22 mouse cellular contexts compared by ENCODE assay signal in the genomic region with DNA sequence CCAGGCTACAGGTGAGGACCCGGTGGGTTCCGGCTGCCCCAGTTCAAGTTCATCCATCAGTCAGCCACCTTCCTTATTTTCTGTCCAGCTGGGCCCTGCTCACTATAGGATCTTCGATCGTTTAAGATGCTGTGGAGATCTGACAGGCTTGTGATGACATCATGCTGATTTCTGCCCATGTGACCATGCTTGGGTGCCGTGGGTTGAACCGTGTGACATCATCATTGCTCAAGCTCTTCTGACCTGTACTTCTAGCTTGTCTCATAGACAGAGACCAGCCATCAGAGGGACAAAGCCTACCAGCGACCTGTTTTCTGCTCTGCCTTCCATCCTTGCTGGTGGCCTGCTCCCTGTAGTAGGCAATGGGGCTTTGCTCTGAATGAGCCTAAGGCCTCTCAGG.
A peak's percentile ranks its signal among the peaks of the same experiment; 100 is the strongest.
DNase-seq lines count a peak whose midpoint lies in the region; ATAC-seq and TF ChIP-seq lines count a peak whose summit lies in the region.
"Had no signal": no experiment of that assay in that cellular context is flagged by ENCODE, and none has a peak within 500 bp of the region (broad histone marks: within the 10 kb centered on the region; RNA-seq: fewer than 3 reads in every experiment).

No protein-coding gene starts in this region.

- no peak overlapping the region for H3K4me3 ChIP-seq in forebrain, embryonic 12.5 days (replicated peaks)
- H3K4me3 ChIP-seq in forebrain, embryonic 15.5 days, result no peak overlapping the region
- H3K4me3 ChIP-seq in heart, embryonic 14.5 days (ENCODE audit: control insufficient read depth in 1 of 2, insufficient read depth in 1 of 2, low read depth in 1 of 2, low read length in 2 of 2), result no peak overlapping the region
- no peak overlapping the region for H3K4me3 ChIP-seq in liver, postnatal 0 days (ENCODE audit: low read depth, low read length)
- no peak overlapping the region for H3K4me3 ChIP-seq in liver, embryonic 12.5 days
- H3K4me3 ChIP-seq in kidney, embryonic 16.5 days (ENCODE audit: low read length), result no peak overlapping the region
- H3K4me3 ChIP-seq: embryonic facial prominence, embryonic 15.5 days; midbrain, embryonic 13.5 days; neural tube, embryonic 15.5 days had no signal

- no peak for TF ChIP-seq CTCF in liver, postnatal 0 days (IDR thresholded peaks at IDR 0.05; ENCODE audit: low read depth)

- H3K4me2 ChIP-seq in forebrain, embryonic 12.5 days, result no peak overlapping the region
- H3K4me2 ChIP-seq in forebrain, embryonic 15.5 days (replicated peaks), result no peak overlapping the region
- peak overlapping the region; percentile 49 for H3K4me2 ChIP-seq in heart, embryonic 14.5 days (ENCODE audit: low read length)
- H3K4me2 ChIP-seq in liver, postnatal 0 days (ENCODE audit: low read depth, low read length), result no peak overlapping the region
- no peak overlapping the region for H3K4me2 ChIP-seq in liver, embryonic 12.5 days
- H3K4me2 ChIP-seq in kidney, embryonic 16.5 days (replicated peaks; ENCODE audit: low read depth, low read length), result no peak overlapping the region
- H3K4me2 ChIP-seq: embryonic facial prominence, embryonic 15.5 days; midbrain, embryonic 13.5 days; neural tube, embryonic 15.5 days had no signal

- no peak overlapping the region for H3K27ac ChIP-seq in forebrain, embryonic 12.5 days
- H3K27ac ChIP-seq in forebrain, embryonic 15.5 days (replicated peaks), result no peak overlapping the region
- H3K27ac ChIP-seq in heart, embryonic 14.5 days (replicated peaks in 1 of 2; ENCODE audit: control insufficient read depth in 1 of 2, insufficient read depth in 1 of 2, low read depth in 2 of 2, low read length in 2 of 2), result peak overlapping the region; percentile 29 to 69; a peak in 3 of 4 replicates
- H3K27ac ChIP-seq in liver, postnatal 0 days (ENCODE audit: low read depth), result no peak overlapping the region
- H3K27ac ChIP-seq in liver, embryonic 12.5 days, result no peak overlapping the region
- H3K27ac ChIP-seq in kidney, embryonic 16.5 days (ENCODE audit: low read length), result no peak overlapping the region
- H3K27ac ChIP-seq: embryonic facial prominence, embryonic 15.5 days; neural tube, embryonic 15.5 days had no signal

- H3K9ac ChIP-seq in forebrain, embryonic 12.5 days, result no peak overlapping the region
- H3K9ac ChIP-seq in forebrain, embryonic 15.5 days (replicated peaks), result no peak overlapping the region
- peak overlapping the region; percentile 18; the same call in 1 of the 2 replicates for H3K9ac ChIP-seq in heart, embryonic 14.5 days (ENCODE audit: low read length)
- H3K9ac ChIP-seq in liver, postnatal 0 days (replicated peaks), result no peak overlapping the region
- H3K9ac ChIP-seq in liver, embryonic 12.5 days, result no peak overlapping the region
- H3K9ac ChIP-seq in kidney, embryonic 16.5 days (replicated peaks; ENCODE audit: low read length), result no peak overlapping the region
- H3K9ac ChIP-seq: embryonic facial prominence, embryonic 15.5 days; midbrain, embryonic 13.5 days; neural tube, embryonic 15.5 days had no signal

- no peak for TF ChIP-seq EP300 in liver, postnatal 0 days (IDR thresholded peaks at IDR 0.05; ENCODE audit: low read depth)

- 87% methylated on average over 7 of the region's 7 CpGs for WGBS in forebrain, embryonic 12.5 days
- WGBS in forebrain, embryonic 15.5 days, result 82% methylated on average over 7 of the region's 7 CpGs
- WGBS in heart, embryonic 14.5 days, result 62% methylated on average over 7 of the region's 7 CpGs
- 66% methylated on average over 7 of the region's 7 CpGs for WGBS in liver, postnatal 0 days (ENCODE audit: insufficient replicate concordance)
- WGBS in liver, embryonic 12.5 days (ENCODE audit: insufficient replicate concordance), result 63% methylated on average over 7 of the region's 7 CpGs
- WGBS in kidney, embryonic 16.5 days, result 89% methylated on average over 7 of the region's 7 CpGs

- H3K9me3 ChIP-seq in forebrain, embryonic 12.5 days, result no peaks in the 10 kb centered on the region
- no peaks in the 10 kb centered on the region for H3K9me3 ChIP-seq in forebrain, embryonic 15.5 days
- H3K9me3 ChIP-seq in heart, embryonic 14.5 days (ENCODE audit: control insufficient read depth, low read length), result no peaks in the 10 kb centered on the region
- H3K9me3 ChIP-seq in liver, postnatal 0 days (ENCODE audit: low read length), result no peaks in the 10 kb centered on the region
- H3K9me3 ChIP-seq in liver, embryonic 12.5 days (replicated peaks), result no peaks in the 10 kb centered on the region
- no peaks in the 10 kb centered on the region for H3K9me3 ChIP-seq in kidney, embryonic 16.5 days (ENCODE audit: low read length)
- H3K9me3 ChIP-seq: embryonic facial prominence, embryonic 15.5 days; midbrain, embryonic 13.5 days; neural tube, embryonic 15.5 days had no signal

- DNase-seq in heart, postnatal 25 days (ENCODE audit: low spot score), result no peak
- DNase-seq in liver, postnatal 0 days, result no peak
- no peak for DNase-seq in embryo, embryonic 10.5 days (ENCODE audit: low spot score)
- DNase-seq: cerebellum, adult 8-10 months; kidney, adult 18-20 months; kidney, postnatal 14 days; liver; lung, adult 18-20 months; lung, postnatal 14 days; right cerebral cortex, postnatal 14 days; spleen, adult 18-20 months; thymus, adult 18-20 months; thymus, postnatal 4 days had no signal

- ATAC-seq in forebrain, embryonic 12.5 days (ENCODE audit: low FRiP score), result peak; percentile 12; the same call in 1 of the 2 replicates
- ATAC-seq in forebrain, embryonic 15.5 days (replicated peaks), result no peak
- no peak for ATAC-seq in heart, embryonic 14.5 days (ENCODE audit: insufficient number of reproducible peaks, insufficient read depth, low FRiP score, low read depth)
- peak; percentile 48; the same call in 1 of the 2 replicates for ATAC-seq in liver, postnatal 0 days
- no peak for ATAC-seq in liver, embryonic 12.5 days
- ATAC-seq in kidney, embryonic 16.5 days (ENCODE audit: low FRiP score, low TSS enrichment), result no peak
- ATAC-seq: hindbrain, embryonic 16.5 days; midbrain, embryonic 13.5 days had no signal

- peaks cover 52% of the 10 kb centered on the region for H3K4me1 ChIP-seq in forebrain, embryonic 12.5 days
- peaks cover 46% of the 10 kb centered on the region for H3K4me1 ChIP-seq in forebrain, embryonic 15.5 days
- peaks cover 49 to 56% of the 10 kb centered on the region in 2 experiments for H3K4me1 ChIP-seq in heart, embryonic 14.5 days (ENCODE audit: control insufficient read depth in 2 of 2, insufficient read depth in 2 of 2, low read length in 2 of 2)
- no peaks in the 10 kb centered on the region for H3K4me1 ChIP-seq in liver, postnatal 0 days (ENCODE audit: insufficient read depth)
- no peaks in the 10 kb centered on the region for H3K4me1 ChIP-seq in liver, embryonic 12.5 days
- no peaks in the 10 kb centered on the region for H3K4me1 ChIP-seq in kidney, embryonic 16.5 days (ENCODE audit: insufficient read depth, low read length)

- H3K27me3 ChIP-seq in forebrain, embryonic 12.5 days, result no peaks in the 10 kb centered on the region
- H3K27me3 ChIP-seq in forebrain, embryonic 15.5 days, result no peaks in the 10 kb centered on the region
- no peaks in the 10 kb centered on the region for H3K27me3 ChIP-seq in heart, embryonic 14.5 days (ENCODE audit: control insufficient read depth, insufficient read depth, low read length)
- no peaks in the 10 kb centered on the region for H3K27me3 ChIP-seq in liver, postnatal 0 days (ENCODE audit: insufficient read depth, low read length)
- no peaks in the 10 kb centered on the region for H3K27me3 ChIP-seq in liver, embryonic 12.5 days (replicated peaks)
- no peaks in the 10 kb centered on the region for H3K27me3 ChIP-seq in kidney, embryonic 16.5 days (ENCODE audit: insufficient read depth, low read length)
- H3K27me3 ChIP-seq: embryonic facial prominence, embryonic 15.5 days; midbrain, embryonic 13.5 days; neural tube, embryonic 15.5 days had no signal

- H3K36me3 ChIP-seq in forebrain, embryonic 12.5 days (replicated peaks), result peaks cover 10% of the 10 kb centered on the region
- 0 out of 2 replicates have a peak, but pooled peaks cover 5% of the 10 kb centered on the region for H3K36me3 ChIP-seq in forebrain, embryonic 15.5 days
- H3K36me3 ChIP-seq in heart, embryonic 14.5 days (ENCODE audit: control insufficient read depth, insufficient read depth, low read length), result peaks cover 8% of the 10 kb centered on the region; the same call in 1 of the 2 replicates
- no peaks in the 10 kb centered on the region for H3K36me3 ChIP-seq in liver, postnatal 0 days (replicated peaks; ENCODE audit: insufficient read depth, low read length)
- H3K36me3 ChIP-seq in liver, embryonic 12.5 days, result no peaks in the 10 kb centered on the region
- no peaks in the 10 kb centered on the region for H3K36me3 ChIP-seq in kidney, embryonic 16.5 days (ENCODE audit: insufficient read depth, low read length)
- H3K36me3 ChIP-seq: embryonic facial prominence, embryonic 15.5 days had no signal

- intact Hi-C loops in heart, postnatal 25 days (cut with DNase I), result no loop called here

Comparison
In these comparisons a context has a peak if more than half of its experiments do, and no peak if none do; other contexts are left out.
1. ATAC-seq: peak in forebrain, embryonic 12.5 days (single experiment) and liver, postnatal 0 days (single experiment); none in forebrain, embryonic 15.5 days (single experiment), heart, embryonic 14.5 days (single experiment), liver, embryonic 12.5 days (single experiment) and kidney, embryonic 16.5 days (single experiment).
2. H3K27ac ChIP-seq: peak in heart, embryonic 14.5 days (2 of 2); none in forebrain, embryonic 12.5 days (single experiment), forebrain, embryonic 15.5 days (single experiment), liver, postnatal 0 days (single experiment), liver, embryonic 12.5 days (single experiment) and kidney, embryonic 16.5 days (single experiment).